Mouse (Mus musculus) liver, embryonic 14.5 days (tissue): Measurements from ENCODE around the gene Specc1l.

Source experiments
- CTCF ChIP-seq: IDR thresholded peaks from 2 replicates; pipeline ENCODE4 v1.5.1; 2016; ENCODE audit warnings: antibody characterized with exemption, low read depth, control low read depth
- EP300 ChIP-seq: IDR thresholded peaks from 2 replicates; pipeline ENCODE4 v1.6.1; 2016; ENCODE audit warnings: antibody characterized with exemption, low read depth

- no peak for TF ChIP-seq CTCF
- TF ChIP-seq EP300: no peak
Measured at GRCm38 (mm10) chr10:75294926-75295325, 83.1 kb downstream of the Specc1l start.
